Mouse (Mus musculus): Measurements from ENCODE around the gene Terf2ip. TPM values are rescaled to one million over a fixed set of nuclear protein-coding genes. Genes with fewer than 3 reads are reported as not detected.

The Terf2ip gene
- polyA plus RNA-seq (2016; fragmentation: Nextera tagmentation; extraction: Ambion mirVana) = 29.9 and 32.3 TPM in 2 replicates

- peaks cover 29% of the 10 kb centered on the region for H3K4me1 ChIP-seq
- H3K27me3 ChIP-seq (ENCODE audit: low read depth, poor library complexity, severe bottlenecking) = no peaks in the 10 kb centered on the region
- H3K9me3 ChIP-seq (replicated peaks) = no peaks in the 10 kb centered on the region
- peak within 1 kb of the TSS; percentile 97 for H3K4me3 ChIP-seq
- peak within 1 kb of the TSS; percentile 88 for H3K27ac ChIP-seq (replicated peaks)
- peak; percentile 94 for DNase-seq (ENCODE audit: low spot score)
- under 1% methylated on average over 61 of the region's 61 CpGs for WGBS
- H3K36me3 ChIP-seq = peaks cover 24% of the 10 kb centered on the region
Observed at GRCm38 (mm10) chr8:112010997-112011815, at the start of gene Terf2ip, which contains the start of gene Kars. TSS of gene Terf2ip (plus strand) at chr8:112011398. TSS of gene Kars (minus strand) at chr8:112011323.

GRCm38 (mm10) chr8:111962589-111962988, 48.6 kb upstream of the Terf2ip start:
- no peak for DNase-seq (ENCODE audit: low spot score)
- WGBS = 68% methylated on average over 1 of the region's 1 CpGs
- peaks cover 40% of the 10 kb centered on the region for H3K36me3 ChIP-seq

DNA sequence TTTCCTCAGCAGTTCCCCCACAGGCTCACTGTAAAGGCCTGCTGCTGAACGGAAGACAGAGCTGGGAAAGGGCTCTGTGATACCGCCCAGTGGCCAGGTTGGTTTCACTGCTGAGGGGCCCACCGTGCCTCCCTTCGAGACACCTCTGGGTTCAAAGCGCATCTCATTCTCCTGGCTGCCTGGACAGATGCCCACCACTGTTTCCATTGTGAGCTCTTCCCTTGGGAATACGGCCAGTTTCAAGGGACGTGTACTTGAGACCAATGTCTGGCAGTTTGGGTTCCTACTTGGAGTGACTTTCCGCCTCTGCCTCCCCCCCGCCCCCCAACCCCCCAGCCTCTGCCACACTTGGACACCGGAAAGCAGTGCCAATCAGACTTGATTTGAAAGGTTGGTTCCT, 48.1 kb upstream of the Terf2ip start:
- Histone ChIP-seq H3K9me3 (replicated peaks) (no peaks in the 10 kb centered on the region), H3K36me3 (peaks cover 40% of the 10 kb centered on the region), H3K27me3 (ENCODE audit: low read depth, poor library complexity, severe bottlenecking) (no peaks in the 10 kb centered on the region), H3K4me3 (no peak overlapping the region), H3K27ac (replicated peaks) (0 out of 2 replicates have a peak overlapping the region, but pooled peaks have one; percentile 3), H3K4me1 (peaks cover 10% of the 10 kb centered on the region)
- no peak for DNase-seq (ENCODE audit: low spot score)
- 69% methylated on average over 10 of the region's 10 CpGs for WGBS

More at GRCm38 (mm10) chr8:111962589-111962988, 48.6 kb upstream of the Terf2ip start:
- Histone ChIP-seq H3K27me3 (ENCODE audit: low read depth, poor library complexity, severe bottlenecking) (no peaks in the 10 kb centered on the region), H3K27ac (replicated peaks) (no peak overlapping the region), H3K4me1 (peaks cover 10% of the 10 kb centered on the region), H3K9me3 (replicated peaks) (no peaks in the 10 kb centered on the region), H3K4me3 (no peak overlapping the region)

GRCm38 (mm10) chr8:111963546-111963945, 47.7 kb upstream of the Terf2ip start:
- no peak for DNase-seq (ENCODE audit: low spot score)
- H3K27me3 ChIP-seq (ENCODE audit: low read depth, poor library complexity, severe bottlenecking) = no peaks in the 10 kb centered on the region
- WGBS = 73% methylated on average over 4 of the region's 4 CpGs
- no peak overlapping the region for H3K4me3 ChIP-seq
- no peaks in the 10 kb centered on the region for H3K9me3 ChIP-seq (replicated peaks)
- no peak overlapping the region for H3K27ac ChIP-seq (replicated peaks)
- peaks cover 40% of the 10 kb centered on the region for H3K36me3 ChIP-seq
- peaks cover 10% of the 10 kb centered on the region for H3K4me1 ChIP-seq

DNA sequence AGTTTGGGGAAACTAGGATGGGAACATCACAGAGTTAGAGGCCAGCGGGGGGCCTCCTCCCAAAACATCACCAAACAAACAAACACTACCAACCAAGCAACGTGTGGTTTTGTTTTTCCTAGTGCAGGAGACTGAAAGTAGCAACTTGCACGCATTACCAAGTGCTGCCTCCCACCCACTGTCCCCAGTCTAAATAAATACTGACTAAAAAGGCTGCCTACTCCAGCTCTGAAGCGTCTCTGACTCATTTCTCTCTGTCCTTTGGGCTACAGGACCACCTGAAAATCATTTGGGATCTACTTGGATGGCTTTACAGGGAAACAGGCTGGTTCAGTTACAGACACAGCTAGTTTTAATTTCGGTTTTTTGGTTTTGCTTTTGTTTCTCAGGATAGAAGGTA, 46.8 kb upstream of the Terf2ip start:
- Histone ChIP-seq H3K9me3 (replicated peaks) (no peaks in the 10 kb centered on the region), H3K36me3 (peaks cover 35% of the 10 kb centered on the region), H3K27me3 (ENCODE audit: low read depth, poor library complexity, severe bottlenecking) (no peaks in the 10 kb centered on the region), H3K27ac (replicated peaks) (no peak overlapping the region), H3K4me3 (no peak overlapping the region), H3K4me1 (peaks cover 10% of the 10 kb centered on the region)
- no peak for DNase-seq (ENCODE audit: low spot score)
- 58% methylated on average over 5 of the region's 5 CpGs for WGBS

DNA sequence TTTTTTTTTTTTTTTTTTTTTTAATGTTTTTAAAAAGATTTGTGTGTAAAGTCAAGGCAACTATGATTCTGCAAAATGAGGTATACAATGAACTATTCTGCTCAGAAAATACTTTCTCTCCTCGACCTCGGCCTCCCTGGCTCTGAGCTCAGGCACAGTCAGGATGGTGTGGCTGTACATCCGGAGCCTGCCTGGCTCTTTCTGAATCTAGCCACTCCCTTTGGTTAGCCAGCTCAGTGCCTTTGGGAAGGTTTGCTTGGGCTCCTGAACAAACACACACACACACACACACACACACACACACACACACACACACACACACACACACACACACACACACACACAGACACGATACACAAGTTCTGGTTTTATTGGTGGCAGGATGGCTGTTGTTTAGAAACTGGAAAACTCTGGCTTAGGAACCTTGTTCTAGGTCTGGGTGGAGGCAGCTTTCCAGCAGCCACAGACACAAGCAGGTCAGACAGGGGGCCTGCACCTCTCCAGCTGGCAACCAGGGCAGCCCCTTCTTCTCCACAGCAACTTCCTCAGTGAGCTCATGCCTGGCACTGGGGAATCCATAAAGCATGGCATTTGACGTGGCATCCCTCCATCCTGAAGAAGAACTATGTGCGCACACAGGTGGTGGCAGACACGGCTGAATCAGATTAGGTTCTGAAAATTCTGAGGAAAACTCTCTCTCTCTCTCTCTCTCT, 46.2 kb upstream of the Terf2ip start:
- no peak for DNase-seq (ENCODE audit: low spot score)
- H3K4me1 ChIP-seq = peaks cover 10% of the 10 kb centered on the region
- no peak overlapping the region for H3K4me3 ChIP-seq
- no peak overlapping the region for H3K27ac ChIP-seq (replicated peaks)
- H3K36me3 ChIP-seq = peaks cover 32% of the 10 kb centered on the region
- H3K27me3 ChIP-seq (ENCODE audit: low read depth, poor library complexity, severe bottlenecking) = no peaks in the 10 kb centered on the region
- no peaks in the 10 kb centered on the region for H3K9me3 ChIP-seq (replicated peaks)
- WGBS = 76% methylated on average over 7 of the region's 7 CpGs

DNA sequence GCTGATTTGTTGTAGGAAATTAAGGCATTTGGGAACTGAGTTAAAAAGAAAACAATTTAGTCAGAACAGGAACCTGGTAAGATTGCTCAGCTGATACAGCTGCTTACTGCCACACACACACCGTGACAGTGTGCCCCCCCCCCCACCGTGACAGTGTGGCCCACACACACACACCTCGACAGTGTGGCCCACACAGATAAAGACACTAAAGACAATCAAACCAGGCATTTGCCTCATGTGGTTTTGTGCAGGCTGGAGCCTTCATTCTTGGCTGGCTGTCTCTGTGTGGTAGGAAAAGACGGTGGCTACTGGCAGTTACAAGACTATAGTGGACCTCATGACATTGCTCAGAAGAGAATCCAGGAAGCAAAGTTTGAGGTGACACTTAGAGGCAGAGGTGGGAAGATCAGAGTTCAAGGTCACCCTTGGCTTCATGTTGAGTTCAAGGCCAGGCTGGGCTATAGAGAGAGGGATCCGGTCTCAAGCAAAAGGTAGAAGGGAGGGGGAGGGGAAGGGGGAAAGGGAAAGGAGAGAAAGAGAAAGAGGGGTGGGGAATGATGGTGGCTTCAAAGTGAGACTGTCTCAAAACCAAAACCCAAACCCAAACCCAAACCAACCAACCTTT, 43.8 kb upstream of the Terf2ip start:
- Histone ChIP-seq H3K4me1 (peaks cover 10% of the 10 kb centered on the region), H3K27ac (replicated peaks) (no peak overlapping the region), H3K4me3 (no peak overlapping the region), H3K9me3 (replicated peaks) (no peaks in the 10 kb centered on the region), H3K27me3 (ENCODE audit: low read depth, poor library complexity, severe bottlenecking) (no peaks in the 10 kb centered on the region), H3K36me3 (peaks cover 47% of the 10 kb centered on the region)
- 92% methylated on average over 5 of the region's 5 CpGs for WGBS
- DNase-seq (ENCODE audit: low spot score) = no peak

- 78% methylated on average over 10 of the region's 10 CpGs for WGBS
- Histone ChIP-seq H3K27ac (replicated peaks) (no peak overlapping the region), H3K27me3 (ENCODE audit: low read depth, poor library complexity, severe bottlenecking) (no peaks in the 10 kb centered on the region), H3K9me3 (replicated peaks) (peaks cover 4% of the 10 kb centered on the region; the same call in 1 of the 2 replicates), H3K36me3 (peaks cover 59% of the 10 kb centered on the region), H3K4me3 (no peak overlapping the region), H3K4me1 (peaks cover 4% of the 10 kb centered on the region)
- DNase-seq (ENCODE audit: low spot score) = no peak
Observed at GRCm38 (mm10) chr8:111968541-111968940, 42.7 kb upstream of the Terf2ip start.

GRCm38 (mm10) chr8:111968991-111969390, 42.2 kb upstream of the Terf2ip start:
- no peaks in the 10 kb centered on the region for H3K4me1 ChIP-seq
- 31% methylated on average over 5 of the region's 5 CpGs for WGBS
- H3K4me3 ChIP-seq = no peak overlapping the region
- peaks cover 8% of the 10 kb centered on the region for H3K9me3 ChIP-seq (replicated peaks)
- peaks cover 63% of the 10 kb centered on the region for H3K36me3 ChIP-seq
- no peak overlapping the region for H3K27ac ChIP-seq (replicated peaks)
- DNase-seq (ENCODE audit: low spot score) = no peak
- no peaks in the 10 kb centered on the region for H3K27me3 ChIP-seq (ENCODE audit: low read depth, poor library complexity, severe bottlenecking)

DNA sequence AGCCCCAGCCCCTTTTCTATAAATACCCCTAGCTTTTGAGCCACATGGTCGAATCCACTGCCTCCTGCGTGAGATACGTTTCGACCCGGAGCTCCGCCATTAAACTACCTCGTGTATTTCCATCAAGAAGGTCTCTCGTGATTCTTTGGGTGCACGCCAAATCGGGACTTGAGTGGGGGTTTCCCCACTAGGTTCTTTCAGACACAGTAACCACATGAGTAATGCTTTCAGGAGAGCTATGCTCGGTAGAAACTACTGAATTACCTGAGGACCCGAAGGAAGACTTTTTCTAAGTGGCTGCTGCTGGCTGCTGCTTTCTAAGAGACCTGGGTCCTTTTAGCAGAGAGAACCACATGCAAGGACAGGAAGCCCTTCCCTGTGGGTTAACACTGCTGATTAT, 37.1 kb upstream of the Terf2ip start:
- whole genome bisulfite sequencing = 97% methylated on average over 12 of the region's 12 CpGs
- DNase-seq (ENCODE audit: low spot score) = no peak
- Histone ChIP-seq H3K36me3 (peaks cover 90% of the 10 kb centered on the region), H3K9me3 (replicated peaks) (peaks cover 12% of the 10 kb centered on the region), H3K27me3 (ENCODE audit: low read depth, poor library complexity, severe bottlenecking) (no peaks in the 10 kb centered on the region), H3K4me3 (no peak overlapping the region), H3K4me1 (peaks cover 4% of the 10 kb centered on the region; the same call in 1 of the 2 replicates), H3K27ac (replicated peaks) (no peak overlapping the region)

- Histone ChIP-seq H3K4me3 (no peak overlapping the region), H3K4me1 (peaks cover 4% of the 10 kb centered on the region; the same call in 1 of the 2 replicates), H3K9me3 (replicated peaks) (peaks cover 12% of the 10 kb centered on the region), H3K27ac (replicated peaks) (no peak overlapping the region), H3K27me3 (ENCODE audit: low read depth, poor library complexity, severe bottlenecking) (no peaks in the 10 kb centered on the region), H3K36me3 (peaks cover 95% of the 10 kb centered on the region)
- 95% methylated on average over 2 of the region's 2 CpGs for WGBS
- DNase-seq (ENCODE audit: low spot score) = no peak
Observed at GRCm38 (mm10) chr8:111975706-111976105, 35.5 kb upstream of the Terf2ip start.

- H3K4me1 ChIP-seq = peaks cover 4% of the 10 kb centered on the region; the same call in 1 of the 2 replicates
- no peaks in the 10 kb centered on the region for H3K27me3 ChIP-seq (ENCODE audit: low read depth, poor library complexity, severe bottlenecking)
- no peak for DNase-seq (ENCODE audit: low spot score)
- 90% methylated on average over 2 of the region's 2 CpGs for WGBS
- peaks cover 93% of the 10 kb centered on the region for H3K36me3 ChIP-seq
- H3K9me3 ChIP-seq (replicated peaks) = peaks cover 12% of the 10 kb centered on the region
- no peak overlapping the region for H3K27ac ChIP-seq (replicated peaks)
- H3K4me3 ChIP-seq = no peak overlapping the region
Observed at GRCm38 (mm10) chr8:111976326-111976725, 34.9 kb upstream of the Terf2ip start.
